Mouse (Mus musculus): ENCODE results near the gene Hdac4.

Gene Hdac4

DNA sequence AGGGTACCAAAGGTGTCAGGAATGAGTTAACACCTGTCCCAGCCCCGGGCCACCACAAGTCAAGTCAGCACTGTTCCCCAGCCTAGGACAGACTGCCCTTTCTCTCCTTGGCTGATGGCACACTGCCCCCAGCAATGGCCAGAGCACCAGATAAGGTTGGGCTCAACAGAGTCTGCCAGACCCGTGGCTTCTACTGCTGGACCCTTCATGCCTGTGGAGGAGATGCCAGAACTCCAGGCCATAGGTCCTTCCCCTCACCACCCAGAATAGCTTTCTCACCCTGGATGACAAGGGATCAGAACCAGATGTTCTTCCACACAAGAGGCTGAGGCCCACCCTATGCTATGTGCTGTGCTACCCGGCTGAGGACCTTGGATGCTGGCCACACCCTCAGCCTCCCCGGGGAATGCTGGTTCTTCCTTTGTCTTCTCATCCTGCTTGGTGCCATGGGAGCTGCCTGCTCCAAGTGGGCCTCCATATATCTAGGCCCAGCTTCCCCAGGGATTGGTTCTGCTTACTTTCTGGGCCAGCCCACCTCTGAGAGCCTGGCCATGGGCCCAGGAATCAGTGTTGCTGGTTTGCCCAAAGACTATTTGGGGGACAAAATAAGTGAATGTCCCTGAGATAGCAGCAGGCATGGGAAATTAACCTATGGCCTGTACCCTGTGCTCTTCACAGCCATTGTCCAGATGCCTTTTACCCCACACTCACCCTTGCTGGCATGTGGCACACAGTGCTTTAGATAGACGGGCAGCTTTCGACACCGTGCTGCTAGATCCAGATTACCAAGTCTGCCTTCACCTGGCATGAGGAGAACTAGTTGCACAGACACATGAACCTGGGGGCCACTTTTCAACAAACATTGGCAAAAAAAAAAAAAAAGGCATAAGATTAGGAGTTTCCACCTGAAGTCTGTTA lies 273.0 kb downstream of the Hdac4 start:
- DNase-seq (ENCODE audit: low spot score in 2 of 2) = no peak

DNA sequence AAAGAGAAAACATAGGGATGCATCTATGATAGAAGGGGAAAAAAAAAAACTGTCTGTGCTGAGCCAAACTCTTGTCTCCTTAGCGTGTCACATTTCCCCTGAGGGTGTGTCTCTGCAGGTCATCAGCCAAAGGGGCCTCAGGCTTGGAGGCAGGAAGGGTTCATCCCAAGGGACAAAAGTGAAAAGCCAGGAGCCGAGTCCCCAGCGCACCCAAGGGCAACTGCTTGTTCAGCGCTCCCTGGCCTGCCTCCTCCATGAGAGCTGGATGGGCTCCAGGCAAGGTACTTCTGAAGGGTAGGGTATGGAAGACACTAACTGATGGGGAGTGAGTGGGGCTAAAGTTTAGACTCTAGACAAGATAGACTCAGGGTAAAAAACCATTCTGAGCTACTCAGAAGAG lies 273.8 kb downstream of the Hdac4 start:
- no peak for DNase-seq (ENCODE audit: low spot score in 2 of 2)

DNA sequence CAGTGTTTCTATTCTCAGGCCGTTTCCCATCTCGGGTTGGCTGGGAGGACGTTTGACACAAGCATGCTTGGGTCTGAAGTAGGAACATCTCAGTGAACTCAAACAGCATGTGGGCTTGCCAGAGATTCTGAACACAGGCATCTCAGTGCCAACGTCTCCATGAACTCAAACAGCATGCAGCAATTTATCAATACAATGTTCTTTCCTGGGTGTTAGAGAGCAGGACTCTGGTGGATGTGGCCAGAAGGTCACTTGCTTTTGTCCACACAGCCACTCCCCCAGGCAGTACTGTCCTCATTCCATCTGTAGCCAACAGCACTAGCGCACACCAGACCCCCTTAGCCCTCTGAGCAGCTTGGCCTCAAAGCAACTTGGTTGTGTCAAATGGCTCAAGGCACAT lies 274.2 kb downstream of the Hdac4 start:
- DNase-seq (ENCODE audit: low spot score in 2 of 2) = no peak

DNA sequence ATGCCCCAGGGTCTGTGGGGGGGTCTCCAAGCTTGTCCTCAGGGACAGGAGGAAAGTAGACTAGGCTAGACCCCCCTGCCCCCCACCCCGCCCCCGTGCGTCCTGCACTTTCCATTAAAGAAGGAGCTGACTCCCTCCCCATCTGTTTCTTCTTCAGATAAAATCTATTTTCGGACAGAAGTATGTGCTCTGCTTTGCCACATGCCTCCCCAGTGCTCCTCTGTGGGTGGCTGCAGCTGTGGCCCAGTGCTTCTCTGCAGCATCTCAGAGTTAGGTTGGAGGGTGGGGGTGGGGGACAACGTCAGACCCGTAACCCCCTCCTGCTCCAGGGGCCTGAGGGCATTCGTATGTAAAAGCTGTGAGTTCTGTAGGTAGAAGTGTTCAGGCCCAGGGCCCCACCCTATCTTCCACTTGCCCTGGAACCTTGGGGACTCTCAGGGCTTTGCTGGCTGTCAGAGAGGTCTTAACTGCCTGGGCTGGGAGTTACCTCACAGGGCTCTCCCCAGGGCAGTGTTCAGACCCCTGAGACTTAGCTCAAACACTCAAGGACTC lies 275.4 kb downstream of the Hdac4 start:
- DNase-seq (ENCODE audit: low spot score in 2 of 2) = peak; percentile 44 to 50

DNA sequence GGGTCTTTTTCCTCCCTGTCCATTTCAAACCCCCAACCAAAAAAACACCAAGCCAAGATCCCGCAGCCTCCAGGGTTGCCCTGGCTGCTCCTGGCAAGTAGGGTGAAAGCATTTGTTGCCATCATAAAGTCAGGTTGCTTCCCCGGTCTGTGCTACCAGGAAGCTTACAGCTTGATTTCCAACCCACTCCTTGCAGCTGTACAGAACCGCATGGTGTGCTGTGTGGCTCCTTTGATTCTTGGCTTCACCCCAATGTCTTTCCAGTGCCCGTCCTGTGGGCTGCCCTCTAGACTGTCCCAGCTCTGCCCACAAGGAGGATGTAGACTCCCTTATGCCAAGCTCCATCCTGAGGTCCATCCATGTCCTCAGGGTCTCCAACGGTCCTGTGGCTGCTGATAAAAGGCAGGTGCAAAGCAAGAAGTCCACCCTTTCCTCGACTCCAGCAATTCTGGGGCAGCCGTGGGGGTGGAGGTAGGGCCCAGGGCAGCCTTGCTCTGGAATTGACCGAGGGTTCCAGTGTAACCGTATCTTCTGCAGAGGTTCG lies 277.2 kb downstream of the Hdac4 start:
- no peak for DNase-seq (ENCODE audit: low spot score in 2 of 2)

DNA sequence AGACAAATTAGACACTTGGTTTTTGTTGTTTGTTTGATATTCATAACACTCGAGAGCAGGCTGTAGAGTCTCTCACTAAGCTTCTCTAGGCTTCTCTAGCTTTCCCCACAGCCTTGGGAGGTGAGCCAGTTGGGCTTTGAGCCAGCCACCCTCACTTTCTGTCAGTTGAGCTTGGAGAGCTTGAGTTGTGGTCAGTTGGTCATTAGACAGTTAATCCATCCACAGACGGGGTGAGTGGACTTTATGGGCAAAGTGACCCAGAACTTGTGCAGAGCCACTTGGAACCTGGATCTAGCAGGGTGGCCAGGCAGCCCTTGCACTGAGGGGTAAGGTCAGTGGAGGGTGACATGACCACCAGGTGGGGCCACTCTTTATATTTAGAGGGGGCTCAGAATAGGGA lies 277.9 kb downstream of the Hdac4 start:
- no peak for DNase-seq (ENCODE audit: low spot score in 2 of 2)

DNA sequence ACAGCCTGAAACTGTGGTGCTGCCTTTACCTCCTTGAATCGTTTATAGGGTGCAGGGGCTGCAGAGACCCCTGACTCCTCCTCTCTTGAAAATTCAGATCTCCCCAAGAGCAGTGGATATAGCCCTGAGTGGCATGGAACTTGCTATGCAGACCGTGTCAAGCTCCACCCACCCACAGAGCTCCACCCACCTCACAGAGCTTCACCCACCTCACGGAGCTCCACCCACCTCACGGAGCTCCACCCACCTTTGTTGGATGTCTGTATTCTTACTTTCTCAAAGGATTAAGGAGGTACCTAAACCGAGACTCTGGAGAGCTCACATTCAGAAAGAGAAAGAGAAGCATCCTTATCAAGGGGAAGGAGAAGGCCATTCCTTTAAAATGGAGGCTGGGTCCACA lies 279.5 kb downstream of the Hdac4 start:
- no peak for DNase-seq (ENCODE audit: low spot score in 2 of 2)

DNA sequence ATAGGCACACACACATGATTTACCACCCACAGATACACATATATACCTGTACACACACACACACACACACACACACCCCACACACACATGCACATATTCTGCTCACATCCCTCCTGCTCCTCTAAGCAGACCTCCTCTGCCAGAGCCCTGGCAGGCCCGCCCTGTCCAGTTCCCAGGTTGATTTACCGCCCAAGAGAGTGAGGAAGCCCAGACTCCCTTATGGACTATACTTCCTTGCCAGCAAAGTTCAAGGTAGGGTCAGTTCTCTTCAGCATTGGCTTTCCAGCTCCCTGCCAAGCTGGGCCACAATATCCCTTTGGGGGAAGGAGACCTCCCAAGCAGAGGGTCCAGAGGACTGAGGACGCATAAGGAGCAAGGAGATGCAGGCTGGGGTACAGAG lies 280.9 kb downstream of the Hdac4 start:
- no peak for DNase-seq (ENCODE audit: low spot score in 2 of 2)

DNA sequence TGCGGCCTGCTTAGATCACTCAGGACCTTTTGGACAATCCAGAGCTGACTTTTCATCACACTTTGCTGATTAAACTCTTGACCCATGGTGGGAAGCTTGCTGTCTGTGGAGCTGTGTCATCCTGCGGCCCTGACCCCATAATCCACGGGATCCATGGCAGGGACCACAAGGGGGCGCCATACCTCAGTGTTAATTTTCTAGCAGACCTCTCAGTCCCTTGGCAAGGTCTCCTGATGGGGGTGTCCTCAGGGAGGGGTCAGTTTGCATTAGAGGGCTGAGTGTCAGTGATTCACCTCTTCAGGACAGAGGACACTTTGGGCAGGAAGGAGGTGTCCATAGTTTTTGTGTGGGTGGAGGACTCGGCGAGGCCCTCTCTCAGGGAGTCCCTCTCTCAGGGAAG lies 281.6 kb downstream of the Hdac4 start:
- DNase-seq (ENCODE audit: low spot score in 2 of 2) = no peak

DNA sequence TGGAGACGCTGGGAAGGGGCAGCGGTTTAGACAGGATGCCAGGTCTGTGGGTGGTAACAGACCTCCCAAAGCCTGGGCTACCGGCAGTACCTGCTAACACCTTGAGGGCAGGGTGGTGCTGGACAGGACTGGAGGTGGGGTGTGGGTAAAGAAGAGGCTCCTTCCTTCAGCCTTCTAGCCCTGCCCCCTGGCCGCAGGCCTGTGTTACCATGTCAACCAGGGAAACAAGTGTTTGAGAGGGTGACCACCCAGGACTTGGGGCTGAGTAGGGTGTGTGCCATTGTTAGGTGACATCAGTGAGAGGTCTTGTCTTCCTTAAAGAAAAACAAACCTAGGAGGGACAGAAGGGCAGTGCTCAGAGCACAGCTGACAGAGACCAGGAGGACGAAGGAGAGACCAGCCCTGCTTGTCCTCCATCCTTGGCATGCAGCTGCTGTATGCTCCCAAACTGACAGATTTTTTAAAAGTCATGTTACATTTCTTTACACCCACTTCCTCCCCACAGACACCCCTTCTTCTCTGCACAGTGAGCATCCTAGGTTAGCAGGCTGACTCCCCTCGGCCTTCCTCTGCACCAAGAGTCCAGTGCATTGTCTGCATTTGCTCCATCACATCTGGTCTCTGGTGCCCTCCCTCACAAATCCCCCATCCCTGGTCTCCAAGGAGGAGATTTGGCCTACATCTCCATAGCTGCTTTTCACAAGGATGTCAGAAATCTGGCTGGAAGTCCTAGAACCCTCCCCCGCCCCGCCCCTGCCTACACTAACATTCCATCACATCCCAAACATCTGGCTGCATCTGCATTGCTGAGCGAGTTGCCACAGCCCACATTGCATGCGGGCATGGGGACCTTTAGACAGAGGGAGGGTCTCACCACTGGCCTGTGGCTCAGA lies 283.0 kb downstream of the Hdac4 start:
- no peak for DNase-seq (ENCODE audit: low spot score in 2 of 2)

DNA sequence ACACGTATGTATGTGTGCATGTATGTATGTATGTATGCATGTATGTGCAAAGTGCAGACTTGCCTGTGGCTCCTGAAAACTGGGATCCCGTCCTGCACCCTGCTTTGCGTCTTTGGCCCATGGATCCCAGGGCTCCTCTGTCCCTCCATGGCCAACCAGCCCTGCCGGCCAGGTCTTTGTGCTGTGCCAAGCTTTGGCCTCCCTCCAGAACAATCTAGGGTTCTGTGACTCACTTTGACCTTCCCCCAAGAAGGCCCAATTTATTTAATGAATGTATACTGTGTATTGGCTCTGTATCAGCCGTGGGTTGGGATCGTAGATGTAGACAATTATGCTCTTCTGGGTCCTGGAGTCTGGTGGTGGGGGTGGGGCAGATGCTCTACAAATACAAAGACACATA lies 290.2 kb downstream of the Hdac4 start:
- DNase-seq (ENCODE audit: low spot score in 2 of 2) = no peak

DNA sequence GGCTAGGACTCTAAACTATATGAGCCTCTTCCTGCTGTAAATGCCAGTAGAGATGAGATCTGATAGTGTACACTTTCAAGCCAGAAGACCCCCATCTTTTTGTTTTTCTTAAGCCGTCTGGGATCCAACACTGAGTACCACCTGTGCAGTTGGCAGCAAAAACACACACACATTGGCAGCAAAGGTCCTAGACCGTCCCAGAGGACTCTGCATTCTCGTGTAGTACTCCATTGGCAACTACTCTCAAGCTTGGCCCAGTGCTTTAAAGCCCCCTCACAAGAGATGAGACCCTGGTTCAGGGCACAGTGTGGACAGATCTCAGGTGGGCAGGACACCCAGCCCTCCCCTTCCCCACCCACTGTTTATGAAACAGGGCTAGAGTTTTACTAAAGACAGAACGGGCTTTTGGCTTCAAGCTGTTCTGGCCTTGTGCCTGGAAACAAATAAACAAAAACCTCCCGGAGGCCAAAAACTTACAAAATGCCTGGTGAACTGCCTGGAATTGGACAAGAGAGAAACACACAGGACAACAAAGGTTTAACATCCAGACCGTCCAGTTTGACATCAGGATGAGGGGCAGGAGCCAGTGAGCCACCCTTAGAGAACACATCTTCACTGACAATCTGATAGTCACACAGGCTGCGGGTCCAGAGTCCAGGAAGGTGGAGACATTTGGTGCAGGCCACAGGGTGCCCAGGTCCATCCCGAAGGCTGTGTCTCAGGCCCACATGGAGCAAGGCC lies 292.1 kb downstream of the Hdac4 start:
- no peak for DNase-seq (ENCODE audit: low spot score in 2 of 2)

DNA sequence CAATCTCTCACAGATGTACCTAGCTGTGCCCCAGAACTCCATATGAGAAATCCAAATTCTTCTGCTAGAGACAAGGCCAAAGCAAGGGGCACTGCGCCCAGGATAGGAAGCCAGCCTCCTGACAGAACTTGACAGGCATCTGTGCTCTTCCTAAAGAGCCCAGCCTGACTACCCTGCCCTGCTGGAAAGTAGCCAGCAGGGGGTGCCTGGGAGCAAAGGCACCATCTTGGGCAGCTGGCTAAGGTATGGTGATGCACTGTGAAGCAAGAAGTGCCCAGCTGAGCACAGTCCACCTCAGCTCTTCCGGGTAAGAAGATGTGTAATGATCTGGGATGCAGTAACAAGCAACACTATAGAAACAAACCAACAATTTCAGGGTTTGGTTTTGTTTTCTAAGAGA lies 298.4 kb downstream of the Hdac4 start:
- no peak for DNase-seq (ENCODE audit: low spot score in 2 of 2)

DNA sequence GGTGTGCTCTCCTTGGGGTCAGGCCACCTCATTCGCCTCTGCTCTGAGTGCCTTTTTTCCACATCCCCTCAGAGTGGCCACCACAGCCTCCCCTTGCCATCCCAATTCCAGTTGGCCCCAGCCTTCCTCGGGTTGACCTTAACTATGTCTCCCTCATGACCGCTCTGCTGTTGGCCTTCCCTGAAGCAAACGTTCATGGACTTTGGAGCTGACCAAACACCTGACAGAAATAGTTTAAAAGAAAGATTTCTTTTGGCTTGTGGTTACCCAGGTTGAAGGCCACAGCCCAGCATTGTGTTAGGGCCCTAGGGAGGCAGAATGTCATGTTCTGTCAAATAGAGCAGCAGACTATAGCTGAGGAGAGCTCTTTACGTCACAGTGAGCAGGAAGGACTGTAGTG lies 301.2 kb downstream of the Hdac4 start:
- no peak for DNase-seq (ENCODE audit: low spot score in 2 of 2)

DNA sequence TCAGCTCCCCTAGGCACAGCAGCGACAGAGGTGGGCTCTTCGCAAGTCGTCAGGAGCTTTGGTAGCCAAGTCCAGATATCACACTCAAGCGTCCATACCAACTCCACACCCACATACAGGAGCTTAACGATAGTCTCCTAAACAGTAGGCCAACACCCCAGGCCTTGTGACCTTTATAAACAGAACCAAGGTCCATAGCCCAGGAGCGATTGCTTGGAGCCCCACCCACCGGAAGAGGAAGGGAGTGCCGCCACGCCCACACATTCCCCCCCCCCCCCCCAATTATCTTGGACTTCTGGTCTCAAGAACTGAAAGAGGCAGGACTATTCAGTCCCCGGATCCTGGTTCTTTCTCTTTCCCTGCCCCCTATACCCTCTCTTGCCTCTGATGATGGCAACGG lies 301.9 kb downstream of the Hdac4 start:
- no peak for DNase-seq (ENCODE audit: low spot score in 2 of 2)

DNA sequence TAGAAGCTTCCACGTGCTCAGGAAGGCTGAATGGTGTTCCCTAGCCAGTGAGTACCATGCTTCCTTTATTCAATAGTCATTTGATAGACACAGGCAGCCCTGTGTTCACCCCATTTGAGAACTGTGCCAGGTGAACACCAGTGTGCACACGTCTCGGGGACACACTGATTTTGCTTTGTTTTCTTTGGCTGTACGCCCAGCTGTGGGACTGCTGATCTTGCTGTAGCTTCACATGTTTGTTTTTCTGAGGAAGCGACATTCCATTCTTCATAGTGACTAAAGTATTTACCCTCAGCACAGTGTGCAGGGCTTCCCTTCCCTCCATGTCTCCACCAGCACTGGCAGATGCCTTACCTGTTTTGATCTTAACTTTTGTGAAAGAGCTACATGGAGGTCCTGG lies 312.4 kb downstream of the Hdac4 start:
- no peak for DNase-seq (ENCODE audit: low spot score in 2 of 2)

DNA sequence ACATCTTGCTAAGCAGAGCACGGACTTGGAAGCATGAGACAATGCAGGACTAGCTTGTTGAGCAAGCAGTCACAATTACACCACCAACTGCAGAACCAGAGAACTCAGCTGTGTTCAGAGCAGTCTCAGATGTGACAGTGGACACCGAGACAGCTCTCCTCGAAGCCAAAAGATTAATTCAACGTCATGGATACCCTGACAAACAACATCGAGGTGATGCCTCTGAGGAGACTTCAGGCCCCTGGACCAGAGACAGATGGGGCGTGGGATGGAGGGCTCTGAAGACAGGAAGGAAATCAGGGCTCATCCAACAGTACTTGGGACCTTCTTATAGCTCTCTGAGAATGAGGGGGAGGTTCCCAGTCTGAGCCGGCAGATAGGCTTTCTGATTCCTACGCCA lies 314.6 kb downstream of the Hdac4 start:
- peak; percentile 59 to 66 for DNase-seq (ENCODE audit: low spot score in 2 of 2)

DNA sequence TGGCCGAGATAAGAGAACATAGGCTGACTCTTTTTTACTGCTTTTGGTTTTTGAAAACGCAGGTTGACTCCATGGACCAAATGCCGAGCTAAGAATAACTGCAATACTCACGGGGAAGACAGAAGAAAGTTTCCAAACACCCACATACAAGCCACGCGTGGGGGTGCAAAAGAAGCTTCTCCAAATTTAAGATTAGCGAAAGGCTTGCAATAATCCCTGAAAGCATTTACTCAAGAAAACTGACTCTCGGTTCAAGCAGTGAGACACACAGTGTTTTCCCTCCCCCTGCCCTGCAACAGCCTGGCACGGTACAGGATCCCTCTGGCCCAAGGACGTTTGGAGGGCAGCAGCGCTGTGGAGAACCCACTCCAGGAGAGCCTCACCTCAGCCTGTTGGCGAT lies 315.3 kb downstream of the Hdac4 start:
- DNase-seq (ENCODE audit: low spot score in 2 of 2) = peak; percentile 84 to 87
